Mouse (Mus musculus) T-helper 1 cell (primary cell): ENCODE data around the gene Fanca.
"Not testable (repeated sequence)": the region's sequence is repeated elsewhere in the genome, so short reads cannot be mapped to it uniquely, and the experiment has no call there.

Source experiments
- in situ Hi-C: fragments of 300-600 bp; cut with MboI, MseI; formaldehyde crosslinking; loops from one replicate; pipeline ENCODE4 v1.15.1; 2025; ENCODE audit warnings: high pct_unique_total_duplicates

The Fanca gene

DNA sequence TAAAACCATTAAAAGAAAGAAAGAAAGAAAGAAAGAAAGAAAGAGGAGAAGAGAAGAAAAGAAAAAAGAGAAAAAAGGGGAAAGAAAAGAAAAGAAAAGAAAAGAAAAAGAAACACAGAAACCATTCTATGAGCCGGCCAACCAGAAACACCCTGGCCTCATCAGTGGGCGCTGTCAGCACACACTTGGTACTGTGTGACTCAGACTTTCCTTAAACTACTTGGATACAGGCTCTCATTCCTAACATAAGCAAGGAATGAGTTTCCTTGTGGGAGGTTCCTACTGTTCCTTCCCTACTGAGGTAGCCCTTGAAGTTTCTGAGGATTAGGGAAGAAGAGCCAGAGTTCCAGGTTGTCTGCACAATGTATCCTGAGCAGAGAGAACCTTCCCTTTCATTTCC is 12.9 kb upstream of the Fanca start:
- in situ Hi-C loops: no loop called here

DNA sequence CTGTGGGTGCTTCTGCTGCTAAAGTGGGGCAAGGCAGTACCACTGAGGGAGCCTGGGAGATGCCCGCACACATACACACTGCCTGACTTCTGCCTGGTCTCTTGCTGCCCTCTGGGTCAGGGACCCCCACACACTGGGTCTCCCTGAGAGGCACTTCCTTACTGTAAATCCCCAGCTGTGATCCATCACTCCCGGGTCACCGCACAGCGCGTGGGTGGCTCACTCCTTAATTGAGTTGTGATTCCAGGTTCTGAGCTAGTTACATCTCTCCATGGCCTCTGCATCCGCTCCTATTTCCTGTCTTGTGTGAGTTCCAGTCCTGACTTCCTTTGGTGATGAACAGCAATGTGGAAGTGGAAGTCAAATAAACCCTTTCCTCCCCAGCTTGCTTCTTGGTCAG is 12.3 kb upstream of the Fanca start:
- in situ Hi-C loops: no loop called here

- in situ Hi-C loops: loop anchor here (10.0 kb wide), 1 partner anchor 285 kb away; no protein-coding TSS in a partner anchor
Observed at GRCm38 (mm10) chr8:123329961-123330360, 11.6 kb upstream of the Fanca start.

DNA sequence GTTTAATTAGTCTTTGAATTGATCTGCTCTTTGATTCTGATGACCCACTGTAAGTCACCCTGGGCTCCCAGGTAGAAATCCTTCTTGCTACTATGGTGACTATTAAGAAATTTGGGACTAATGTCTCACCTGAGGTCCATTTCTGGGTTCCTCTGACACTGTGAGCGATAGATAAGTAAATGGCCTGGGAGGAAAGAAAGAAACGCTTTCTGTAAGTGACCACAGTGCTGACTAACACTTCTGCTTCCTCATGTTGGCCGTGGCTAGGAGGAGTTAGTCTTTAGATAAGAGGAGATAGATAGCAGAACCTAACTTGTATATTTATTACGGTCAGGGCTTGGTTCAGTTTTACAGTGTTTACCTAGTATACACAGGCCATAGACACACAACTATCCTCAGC is 11.0 kb upstream of the Fanca start:
- in situ Hi-C loops: loop anchor here (10.0 kb wide), 1 partner anchor 285 kb away; no protein-coding TSS in a partner anchor

DNA sequence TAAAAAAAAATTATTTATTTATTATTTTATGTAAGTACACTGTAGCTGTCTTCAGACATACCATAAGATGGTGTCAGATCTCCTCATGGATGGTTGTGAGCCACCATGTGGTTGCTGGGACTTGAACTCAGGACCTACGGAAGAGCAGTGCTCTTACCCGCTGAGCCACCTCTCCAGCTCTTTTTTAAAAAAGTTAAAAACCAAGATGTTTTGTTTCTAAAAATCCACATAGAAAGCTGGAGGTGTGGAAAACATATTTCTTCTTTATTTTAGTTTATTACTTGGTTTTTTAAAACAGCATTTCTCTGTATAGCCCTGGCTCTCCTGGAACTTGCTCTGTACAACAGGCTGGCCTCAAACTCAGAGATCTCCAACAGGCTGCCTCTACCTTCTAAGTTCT is 10.2 kb upstream of the Fanca start:
- in situ Hi-C loops: loop anchor here (10.0 kb wide), 1 partner anchor 286 kb away; no protein-coding TSS in a partner anchor

DNA sequence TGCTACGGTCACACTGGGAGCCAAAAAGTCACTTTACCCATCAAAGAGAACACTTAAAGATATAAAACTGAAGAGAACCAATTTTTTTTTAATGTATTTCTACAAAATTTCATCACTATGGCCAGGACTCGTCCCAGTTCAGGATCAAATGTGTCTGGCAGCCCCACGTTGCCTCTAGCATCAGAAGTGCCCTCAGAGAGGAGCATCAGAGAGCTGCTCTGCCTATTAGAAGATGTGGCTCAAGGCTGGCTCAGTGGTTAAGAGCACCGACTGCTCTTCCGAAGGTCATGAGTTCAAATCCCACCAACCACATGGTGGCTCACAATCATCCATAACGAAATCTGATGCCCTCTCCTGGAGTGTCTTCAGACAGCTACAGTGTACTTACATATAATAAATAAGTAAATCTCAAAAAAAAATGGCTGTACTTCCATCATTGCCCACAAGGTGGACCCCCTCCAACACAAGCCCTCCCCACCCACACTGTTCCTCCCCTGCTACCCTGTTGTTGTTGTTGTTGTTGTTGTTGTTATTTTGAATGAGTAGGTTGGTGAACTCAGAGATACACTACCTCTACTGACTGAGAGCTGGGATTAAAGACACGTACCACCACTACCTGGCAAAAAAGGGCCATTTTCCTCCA is 1.3 kb upstream of the Fanca start:
- in situ Hi-C loops: loop anchor here (5.0 to 10.0 kb wide), 2 partner anchors 48 to 295 kb away; no protein-coding TSS in a partner anchor

- in situ Hi-C loops: no loop called here
Observed at GRCm38 (mm10) chr8:123317781-123318466, 452 bp downstream of the Fanca start.

- in situ Hi-C loops: no loop called here
Observed at GRCm38 (mm10) chr8:123308738-123309137, 9.6 kb downstream of the Fanca start.

DNA sequence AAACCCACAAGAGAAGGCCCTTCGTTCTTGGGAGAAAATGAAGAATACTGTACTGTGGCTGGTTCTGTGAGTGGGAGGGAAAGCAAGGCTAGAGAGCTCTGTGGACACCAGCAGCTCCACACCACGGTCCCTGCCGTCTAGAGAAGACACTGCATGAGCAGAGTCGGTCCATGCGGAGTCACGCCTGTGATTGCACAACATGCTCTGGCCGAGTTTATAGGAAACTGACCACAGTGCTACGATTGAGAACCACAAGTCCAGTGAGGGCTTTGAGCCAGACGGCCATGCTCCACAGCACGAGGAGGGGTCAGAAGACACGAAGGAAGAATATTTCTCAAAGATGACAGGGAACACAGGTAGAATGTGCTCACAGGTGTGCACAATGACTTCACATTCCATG is 20.1 kb downstream of the Fanca start:
- in situ Hi-C loops: no loop called here

GRCm38 (mm10) chr8:123292785-123293184 is 25.6 kb downstream of the Fanca start:
- in situ Hi-C loops: no loop called here

GRCm38 (mm10) chr8:123292281-123292680 is 26.1 kb downstream of the Fanca start:
- in situ Hi-C loops: no loop called here

- in situ Hi-C loops: no loop called here
Observed at GRCm38 (mm10) chr8:123291716-123292115, 26.7 kb downstream of the Fanca start.

GRCm38 (mm10) chr8:123290679-123291078 is 27.7 kb downstream of the Fanca start:
- in situ Hi-C loops: no loop called here

GRCm38 (mm10) chr8:123290166-123290565 is 28.2 kb downstream of the Fanca start:
- in situ Hi-C loops: no loop called here

DNA sequence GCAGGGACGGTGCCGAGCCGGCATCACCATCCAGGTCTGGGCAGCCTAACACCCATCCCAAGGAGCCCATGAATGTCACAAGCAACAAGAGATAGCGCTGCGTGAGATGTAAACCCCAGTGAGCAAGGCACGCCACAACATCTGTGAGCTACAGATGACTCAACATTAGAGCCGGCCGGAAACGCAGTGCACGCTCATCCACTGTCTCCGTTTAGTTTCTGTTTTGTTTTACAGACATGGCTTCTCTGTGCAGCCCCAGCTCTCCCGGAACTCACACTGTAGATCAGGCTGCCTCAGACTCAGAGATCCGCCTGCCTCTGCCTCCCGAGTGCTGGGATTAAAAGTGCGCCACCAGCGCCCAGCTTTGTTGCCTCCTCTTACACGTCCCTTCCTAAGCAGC is 31.0 kb downstream of the Fanca start:
- in situ Hi-C loops: no loop called here

- in situ Hi-C loops: no loop called here
Observed at GRCm38 (mm10) chr8:123284493-123284892, 33.9 kb downstream of the Fanca start.

DNA sequence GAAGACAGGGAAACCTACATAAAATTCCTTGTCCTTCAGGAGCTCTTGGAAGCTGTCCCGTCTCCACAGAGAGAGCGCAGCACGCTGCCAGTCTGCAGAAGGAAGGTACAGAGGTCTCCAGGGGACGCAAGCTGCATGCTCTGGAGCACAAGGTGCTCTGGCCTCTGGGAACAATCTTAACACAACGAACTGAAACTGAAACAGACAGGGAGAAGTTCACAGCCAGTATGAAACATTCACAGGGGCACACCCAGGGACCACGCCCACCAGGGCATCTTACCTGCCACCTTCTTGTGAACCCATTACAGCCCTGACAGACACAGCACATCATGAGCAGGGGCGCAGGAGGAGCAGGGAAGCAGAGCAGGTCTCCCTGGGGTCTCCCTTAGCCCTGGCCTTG is 34.4 kb downstream of the Fanca start:
- in situ Hi-C loops: no loop called here

GRCm38 (mm10) chr8:123282994-123283393 is 35.4 kb downstream of the Fanca start:
- in situ Hi-C loops: not testable (repeated sequence)

DNA sequence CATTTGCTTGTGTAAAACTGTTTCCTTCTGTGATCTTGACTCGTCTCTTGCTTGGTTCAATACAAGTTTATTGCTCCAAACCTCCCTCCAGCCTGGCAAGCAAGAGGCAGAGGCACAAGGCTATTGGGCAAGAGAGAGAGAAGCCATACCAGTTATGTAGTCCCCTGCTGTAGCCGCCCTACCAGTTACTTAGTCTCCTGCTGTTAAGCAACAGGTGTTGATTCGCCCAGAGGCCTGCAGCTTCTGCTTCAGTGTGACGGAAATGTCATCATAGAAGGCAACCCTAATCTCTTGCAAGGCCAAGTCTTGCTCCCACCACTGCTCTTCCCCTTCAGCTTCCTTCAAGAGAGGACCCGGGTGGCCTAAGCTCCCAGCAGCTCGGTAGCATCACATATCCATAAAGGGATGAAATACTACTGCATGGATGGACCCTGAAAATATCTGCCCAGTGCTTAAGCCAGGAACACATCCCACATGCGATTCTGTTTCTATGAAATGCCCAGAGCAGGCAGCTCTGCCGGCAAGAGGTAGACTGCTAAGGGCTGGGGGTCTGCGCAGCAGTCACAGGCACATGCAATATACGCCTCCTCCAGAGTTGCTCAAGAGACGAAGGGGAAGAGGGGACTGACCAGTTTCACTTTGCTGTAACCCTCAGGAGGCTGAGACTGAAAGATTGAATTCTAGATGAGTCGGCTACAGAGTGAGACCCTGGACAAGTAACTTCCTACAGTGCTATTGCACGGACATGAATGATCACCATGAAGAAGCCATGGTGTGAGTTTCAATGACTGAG is 37.9 kb downstream of the Fanca start:
- in situ Hi-C loops: no loop called here

DNA sequence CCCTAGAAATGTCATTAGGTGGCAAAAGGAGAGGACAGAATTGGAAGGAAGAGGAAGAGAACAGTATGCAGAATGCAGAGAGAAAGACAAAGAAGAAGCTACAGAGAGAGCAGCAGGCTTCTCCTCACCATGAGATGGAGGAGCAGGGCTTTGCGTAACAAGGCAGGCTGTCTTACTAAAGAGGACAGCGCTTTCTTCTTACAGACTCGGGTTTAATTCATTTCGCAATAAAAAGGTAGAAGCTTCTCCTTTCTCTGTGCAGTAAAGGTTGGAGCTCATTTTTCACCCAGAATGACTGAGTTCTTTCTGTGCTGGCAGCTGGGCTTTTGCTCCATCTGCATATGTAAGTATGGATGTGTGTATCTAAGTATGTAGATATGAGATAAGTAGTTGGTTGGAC is 38.5 kb downstream of the Fanca start:
- in situ Hi-C loops: no loop called here

DNA sequence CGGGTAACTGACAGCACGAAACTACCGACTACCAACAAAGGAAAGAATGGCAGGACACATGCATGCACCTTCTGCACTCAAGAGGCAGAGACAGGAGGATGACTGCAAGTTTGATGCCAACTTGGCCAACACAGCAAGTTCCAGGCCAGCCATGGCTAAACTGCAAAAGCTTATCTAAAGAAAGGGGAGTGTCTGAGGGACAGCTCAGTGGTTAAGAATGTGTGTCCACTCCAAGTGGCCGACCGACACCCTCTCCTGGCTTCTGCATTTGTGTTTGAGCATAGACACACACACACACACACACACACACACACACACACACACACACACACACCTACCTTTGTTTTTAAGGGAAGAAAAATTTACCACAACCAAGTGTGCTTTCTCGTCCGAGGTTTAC is 39.9 kb downstream of the Fanca start:
- in situ Hi-C loops: no loop called here

DNA sequence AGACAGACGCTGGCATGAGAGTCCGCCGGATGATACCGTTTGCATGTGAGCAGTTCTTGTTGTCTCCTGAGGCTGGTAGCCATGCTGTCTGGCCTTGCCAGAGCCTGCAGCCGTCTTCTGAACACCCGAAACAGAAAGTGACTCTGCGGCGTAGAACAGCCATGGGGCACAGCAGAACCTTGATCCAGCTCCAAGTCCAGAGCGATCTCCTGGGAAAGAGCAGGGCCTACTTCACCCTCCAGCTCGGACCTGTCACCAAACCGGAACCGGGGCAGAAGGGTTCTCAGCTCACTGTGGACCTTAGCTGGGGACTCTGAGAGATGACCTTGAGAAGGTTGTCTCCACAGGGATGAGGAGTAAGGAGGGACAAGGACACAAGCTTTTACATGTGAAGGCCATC is 43.3 kb downstream of the Fanca start:
- in situ Hi-C loops: no loop called here
